In genomic region chr9:122073980-122074379, GRCm38 (mm10) we compare ENCODE assay signal across 18 mouse cellular contexts.
"Had no signal": no experiment of that assay in that cellular context is flagged by ENCODE, and none has a peak within 500 bp of the region (broad histone marks: within the 10 kb centered on the region; RNA-seq: fewer than 3 reads in every experiment).

No protein-coding gene starts in this region.

- ATAC-seq: liver, postnatal 0 days; midbrain, embryonic 13.5 days; midbrain, embryonic 15.5 days had no signal

- H3K27me3 ChIP-seq: lung, embryonic 15.5 days; midbrain, embryonic 13.5 days; midbrain, embryonic 15.5 days; neural tube, embryonic 12.5 days had no signal

- H3K9me3 ChIP-seq: lung, embryonic 15.5 days; megakaryocyte, embryonic 14.5 days; midbrain, embryonic 13.5 days; midbrain, embryonic 15.5 days; neural tube, embryonic 12.5 days had no signal

- H3K9ac ChIP-seq: liver, postnatal 0 days; lung, embryonic 15.5 days; midbrain, embryonic 13.5 days; midbrain, embryonic 15.5 days; neural tube, embryonic 12.5 days had no signal

- H3K4me3 ChIP-seq: lung, embryonic 15.5 days; megakaryocyte, embryonic 14.5 days; midbrain, embryonic 13.5 days; midbrain, embryonic 15.5 days; neural tube, embryonic 12.5 days had no signal

- DNase-seq: liver, postnatal 0 days; lung, adult 2 months; lung, postnatal 10 days; retina, postnatal 1 day; right cerebral cortex, adult 18-20 months; right cerebral cortex, postnatal 25 days; right cerebral cortex, postnatal 4 days; spleen, adult 18-20 months; thymus, adult 18-20 months; thymus, postnatal 14 days; thymus, postnatal 36 days had no signal

- H3K36me3 ChIP-seq: lung, embryonic 15.5 days; midbrain, embryonic 13.5 days; midbrain, embryonic 15.5 days; neural tube, embryonic 12.5 days had no signal

- H3K4me2 ChIP-seq: lung, embryonic 15.5 days; midbrain, embryonic 11.5 days; midbrain, embryonic 13.5 days; midbrain, embryonic 15.5 days; neural tube, embryonic 12.5 days had no signal

- H3K27ac ChIP-seq: lung, embryonic 15.5 days; macrophage; midbrain, embryonic 13.5 days; midbrain, embryonic 15.5 days; neural tube, embryonic 12.5 days had no signal

- H3K4me1 ChIP-seq: midbrain, embryonic 15.5 days; neural tube, embryonic 12.5 days had no signal
